Mouse (Mus musculus): Measurements from ENCODE around the gene Prkag2.

- no peak for TF ChIP-seq CTCF (IDR thresholded peaks at IDR 0.05; ENCODE audit: extremely low read depth, insufficient read depth, low read length)
- TF ChIP-seq POLR2A (IDR thresholded peaks at IDR 0.05; ENCODE audit: extremely low read depth, insufficient read depth, low read length) = no peak
These were observed 110.0 kb downstream of the Prkag2 start for GRCm38 (mm10) chr5:24990460-24990859.

Measured in cortical plate, adult 2 months (tissue).